Mouse (Mus musculus): Measurements from ENCODE around the gene Naxd.
A peak's percentile ranks its signal among the peaks of the same experiment; 100 is the strongest.
"Not testable (repeated sequence)": the region's sequence is repeated elsewhere in the genome, so short reads cannot be mapped to it uniquely, and the experiment has no call there.

Gene Naxd

DNA sequence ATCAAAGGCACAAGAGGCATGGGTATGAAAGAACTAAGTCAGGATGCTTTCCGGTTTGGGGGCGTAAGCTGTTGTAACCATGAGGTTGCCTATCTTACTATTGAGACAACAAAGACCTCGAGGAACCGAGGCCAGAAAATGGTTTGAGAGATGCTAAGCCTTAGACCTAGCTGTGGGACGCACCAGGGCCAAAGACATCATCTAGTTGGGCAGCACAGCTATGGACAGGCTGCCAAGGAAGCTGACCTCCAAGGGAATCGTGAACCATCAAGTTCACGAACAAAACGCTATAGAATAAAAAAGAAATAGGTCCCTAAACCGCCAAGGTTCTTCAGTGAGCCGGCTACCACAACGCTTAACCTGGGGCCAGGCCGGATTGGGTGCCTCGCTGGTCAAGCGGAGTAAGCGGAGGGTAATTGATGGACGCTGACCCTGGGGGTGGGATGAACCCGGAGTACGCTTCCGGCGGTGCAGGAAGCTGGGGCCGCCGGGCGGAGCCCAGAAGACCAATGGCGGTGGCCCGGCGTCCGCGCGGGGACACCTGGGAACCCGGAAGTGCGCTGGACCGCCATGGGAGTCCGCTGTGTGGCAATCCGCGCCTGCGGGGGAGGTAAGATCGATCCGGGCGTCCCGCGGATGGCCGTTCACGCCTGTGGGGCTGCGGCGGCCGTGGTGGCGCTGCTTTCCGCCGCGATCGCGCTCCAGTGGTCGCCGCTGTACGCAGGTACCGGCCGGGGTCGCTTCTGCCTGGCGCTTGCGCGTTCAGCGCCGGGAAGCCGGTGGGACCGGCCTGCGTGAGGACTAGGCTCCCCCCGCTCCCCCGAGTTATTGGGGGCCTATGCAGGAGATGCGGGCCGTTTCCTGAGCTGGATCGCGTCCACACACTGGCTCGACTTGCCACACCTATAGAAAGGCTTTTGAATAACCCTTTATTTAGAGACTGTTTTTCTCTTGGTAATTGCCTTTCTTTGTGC, at the start of gene Naxd:
Gene Naxd, plus strand, starts transcription at position 490 of the 974 bp plus-strand sequence.
- DNase-seq (ENCODE audit: low spot score) = peak; percentile 96

DNA sequence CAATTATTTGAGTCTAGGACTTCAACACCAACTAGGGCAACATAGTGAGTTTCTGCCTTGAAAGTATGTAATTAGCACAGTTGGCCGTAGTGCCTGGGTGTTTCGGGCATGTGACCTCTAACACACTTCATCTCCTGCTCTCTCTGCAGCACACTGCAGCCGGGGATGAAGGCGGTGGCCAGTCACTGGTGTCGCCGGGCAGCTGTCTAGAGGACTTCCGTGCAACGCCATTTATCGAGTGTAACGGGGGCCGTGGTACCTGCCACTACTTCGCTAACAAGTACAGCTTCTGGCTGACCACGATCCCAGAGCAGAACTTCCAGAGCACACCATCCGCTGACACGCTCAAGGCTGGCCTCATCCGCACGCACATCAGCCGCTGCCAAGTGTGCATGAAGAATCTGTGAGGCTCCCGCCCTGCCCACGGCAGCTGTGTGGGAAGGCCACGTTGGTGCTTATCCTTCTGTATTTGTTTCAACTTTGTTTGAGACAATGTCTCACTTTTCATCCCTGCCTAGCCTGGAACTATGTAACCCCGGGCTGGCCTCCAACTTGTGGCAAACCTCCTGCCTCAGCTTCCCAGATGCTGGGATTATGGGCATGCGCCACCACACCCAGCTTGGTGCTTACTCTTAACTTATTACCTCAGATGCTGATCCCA, 49.3 kb upstream of the Naxd start:
- no peak for DNase-seq (ENCODE audit: low spot score)

DNA sequence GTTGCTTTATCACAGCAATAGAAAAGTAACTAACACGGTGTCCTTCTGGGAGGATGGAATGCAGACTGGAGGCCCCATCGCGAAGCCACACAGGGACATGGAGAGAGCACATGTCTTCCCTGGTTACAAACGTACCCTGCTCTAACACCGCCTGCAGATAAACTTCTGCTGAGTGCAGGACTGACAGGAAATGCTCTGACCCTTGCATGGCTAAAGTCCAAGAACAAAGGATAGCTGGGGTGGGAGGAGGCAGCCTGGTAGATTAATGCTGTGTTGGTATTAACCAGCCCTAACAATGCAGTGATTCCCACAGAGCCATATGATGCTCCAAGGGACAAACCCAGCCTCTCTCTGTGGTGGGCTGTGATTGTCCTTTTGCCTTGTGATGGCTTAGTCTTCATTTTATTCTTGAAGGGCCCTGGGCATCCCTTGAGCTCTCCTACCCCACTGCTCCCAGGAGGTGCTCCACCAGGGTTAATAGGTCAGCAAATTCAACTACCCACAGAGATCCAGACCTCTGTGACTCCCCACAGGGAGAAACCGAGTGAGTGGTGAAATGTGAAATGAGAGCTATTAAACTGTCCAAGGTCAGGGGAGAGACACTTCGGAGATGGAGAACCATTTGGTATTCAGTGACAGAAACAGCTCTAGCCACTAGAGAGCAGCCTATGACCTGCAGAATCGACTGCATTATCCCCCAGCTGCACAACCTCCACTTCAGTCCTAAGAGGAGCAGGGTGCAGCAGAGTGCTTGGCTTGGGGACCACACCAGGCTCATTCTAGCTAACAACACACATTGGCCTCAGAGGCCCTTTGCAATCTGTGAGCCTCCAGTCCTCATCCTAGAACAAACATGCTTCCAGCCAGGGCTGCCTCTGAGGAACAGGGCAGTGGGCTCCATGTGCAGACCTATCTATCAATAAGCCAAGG, 46.9 kb upstream of the Naxd start:
- peak; percentile 44 for DNase-seq (ENCODE audit: low spot score)

DNA sequence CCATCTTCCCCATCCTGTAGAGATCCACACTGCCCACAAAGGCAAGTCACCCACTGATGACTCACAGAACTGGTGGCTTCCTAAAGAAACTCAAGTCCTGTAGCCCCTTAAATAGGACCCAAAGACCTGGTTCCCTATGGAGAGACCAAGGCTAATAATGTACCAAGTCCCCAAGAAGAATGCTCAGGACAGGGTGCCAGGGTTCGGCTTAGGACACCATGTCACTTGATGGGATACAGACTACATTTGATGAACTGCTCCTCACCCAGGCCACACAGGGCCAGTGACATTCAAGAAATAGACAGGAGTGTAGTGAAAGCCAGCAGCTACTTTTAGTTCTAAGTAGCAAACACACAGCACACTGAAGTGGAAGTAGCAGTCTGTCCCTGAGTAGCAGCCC, 45.2 kb upstream of the Naxd start:
- DNase-seq (ENCODE audit: low spot score) = no peak

DNA sequence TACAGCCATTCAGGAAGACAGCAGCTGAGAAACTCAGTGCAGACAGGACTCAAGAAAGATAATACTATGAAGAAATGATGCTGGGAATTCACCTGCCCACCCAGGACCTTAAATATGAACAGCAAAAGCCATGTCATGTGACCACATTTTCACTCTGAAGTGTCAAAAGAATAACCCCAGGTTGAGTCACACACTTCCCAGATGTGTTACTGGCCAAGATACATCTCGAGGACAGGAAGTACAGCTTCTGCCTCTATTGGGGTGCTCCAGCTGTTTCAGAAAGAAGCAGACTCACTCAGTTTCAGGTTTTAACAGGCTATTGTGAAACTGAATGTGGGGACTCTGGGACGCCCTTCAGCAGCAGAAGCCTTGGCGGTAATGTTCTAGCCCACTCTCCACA, 44.7 kb upstream of the Naxd start:
- DNase-seq (ENCODE audit: low spot score) = no peak

DNA sequence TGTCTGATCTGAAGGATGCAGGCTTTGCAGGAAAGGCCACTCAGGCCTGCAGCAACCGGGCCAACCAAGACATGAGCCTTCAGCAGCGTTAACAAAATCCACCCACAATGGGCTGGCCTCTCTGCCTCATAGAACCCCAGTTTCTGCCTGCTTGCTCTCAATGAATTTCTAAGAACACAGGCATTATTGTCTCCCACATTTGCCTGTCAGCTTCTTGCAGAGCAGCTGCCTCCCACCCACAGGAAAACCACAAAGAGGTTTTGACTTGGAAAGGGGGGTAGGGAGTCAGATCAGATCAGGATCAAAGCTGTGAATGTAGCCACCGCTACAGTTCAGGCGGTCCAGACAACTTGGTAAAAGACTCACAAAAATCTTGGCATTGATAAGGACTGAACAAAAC, 44.3 kb upstream of the Naxd start:
- DNase-seq (ENCODE audit: low spot score) = no peak

DNA sequence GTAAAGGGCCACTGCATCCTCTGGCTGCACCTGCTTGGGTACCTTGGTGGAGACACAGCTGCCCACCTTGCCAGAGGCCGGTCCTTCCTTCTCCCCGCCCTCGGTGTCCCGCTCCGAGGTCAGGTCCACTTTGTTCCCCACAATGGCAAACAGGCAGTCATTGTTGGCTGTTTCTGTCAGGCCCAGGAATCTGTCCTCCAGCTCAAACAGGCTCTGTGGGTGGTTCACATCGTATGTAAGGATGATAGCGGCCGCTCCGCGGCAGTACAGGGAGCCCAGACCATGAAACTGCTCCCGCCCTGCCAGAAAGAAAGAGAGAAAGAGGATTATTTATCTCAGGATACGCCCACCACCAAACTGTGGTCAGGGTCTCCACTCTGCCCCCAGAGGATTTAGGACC, 43.1 kb upstream of the Naxd start:
- no peak for DNase-seq (ENCODE audit: low spot score)

DNA sequence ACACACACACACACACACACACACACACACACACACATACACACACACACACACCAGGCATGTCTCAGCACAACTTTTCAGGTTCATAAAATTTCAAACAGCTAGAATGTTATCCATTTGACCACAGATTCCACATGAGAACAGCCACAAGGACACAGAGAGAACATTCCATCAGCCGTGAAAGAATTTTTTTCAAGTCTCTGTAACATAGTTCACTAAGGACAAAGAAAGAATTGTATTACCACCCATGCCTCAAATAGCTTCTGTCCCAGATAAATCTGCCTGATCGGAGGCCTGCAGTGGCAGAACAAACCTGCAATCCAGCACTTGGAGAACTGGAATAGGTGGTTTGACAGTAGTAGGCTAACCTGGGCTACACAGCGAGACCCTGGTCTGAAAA, 40.0 kb upstream of the Naxd start:
- DNase-seq (ENCODE audit: low spot score) = no peak

DNA sequence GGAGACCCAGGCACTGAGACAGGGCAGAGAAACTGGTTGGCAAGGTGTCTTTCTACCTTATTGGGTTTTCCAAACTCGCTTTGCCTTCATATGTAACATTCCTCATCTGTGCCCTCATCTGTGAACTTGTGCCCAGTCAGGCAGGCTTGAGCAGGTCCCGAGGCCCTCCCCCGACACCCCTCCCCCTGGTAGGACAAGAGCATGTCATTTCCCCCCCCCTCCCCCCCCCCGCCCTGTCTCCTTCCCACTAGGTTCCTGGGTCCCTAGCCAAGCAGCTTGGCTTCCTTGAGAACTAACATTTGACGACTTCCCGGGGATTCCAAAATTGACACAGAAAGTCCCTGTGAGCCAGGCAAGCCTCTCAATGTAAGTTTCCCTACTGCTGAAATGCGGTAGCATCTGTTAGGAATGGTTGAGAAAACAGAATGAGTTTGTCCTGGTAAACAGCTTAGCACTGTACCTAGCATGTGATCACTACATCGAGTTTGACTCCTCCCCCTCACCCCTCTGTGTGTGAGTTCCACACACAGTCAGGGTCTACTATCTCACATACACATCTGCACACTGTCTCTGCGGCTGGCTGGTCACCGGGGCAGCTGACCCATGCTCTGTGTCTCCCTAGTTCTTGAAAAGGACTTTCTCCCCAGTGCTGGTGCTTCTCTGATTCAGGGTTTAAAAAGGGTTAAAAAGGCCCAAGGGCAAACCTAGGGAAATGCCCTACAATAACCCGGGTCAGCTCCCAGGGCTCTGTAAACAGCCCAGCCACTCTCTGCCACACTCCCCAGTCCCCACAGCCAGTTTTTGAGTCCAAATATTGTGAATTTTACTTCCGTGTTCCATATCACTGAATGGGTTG, 39.1 kb upstream of the Naxd start:
- no peak for DNase-seq (ENCODE audit: low spot score)

DNA sequence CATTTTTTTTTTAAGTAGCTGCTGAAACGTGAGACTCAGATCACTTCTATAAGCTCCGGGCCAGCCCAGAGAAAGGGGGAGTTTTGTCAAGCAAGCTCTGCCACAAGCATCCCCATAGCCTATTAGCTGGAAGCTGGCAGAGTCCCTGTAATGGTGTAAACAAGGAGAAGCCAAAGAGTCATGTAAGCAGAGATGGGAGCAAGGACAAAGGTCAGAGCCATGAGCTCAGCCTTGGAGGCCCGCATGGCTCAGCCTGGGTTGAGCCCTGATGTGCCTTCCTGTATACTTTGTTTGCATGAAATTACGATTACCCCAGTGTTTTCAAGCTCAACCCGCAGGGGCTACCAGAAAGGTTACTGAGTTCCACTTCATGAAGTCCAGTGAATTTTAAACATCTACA, 38.3 kb upstream of the Naxd start:
- DNase-seq (ENCODE audit: low spot score) = no peak

DNA sequence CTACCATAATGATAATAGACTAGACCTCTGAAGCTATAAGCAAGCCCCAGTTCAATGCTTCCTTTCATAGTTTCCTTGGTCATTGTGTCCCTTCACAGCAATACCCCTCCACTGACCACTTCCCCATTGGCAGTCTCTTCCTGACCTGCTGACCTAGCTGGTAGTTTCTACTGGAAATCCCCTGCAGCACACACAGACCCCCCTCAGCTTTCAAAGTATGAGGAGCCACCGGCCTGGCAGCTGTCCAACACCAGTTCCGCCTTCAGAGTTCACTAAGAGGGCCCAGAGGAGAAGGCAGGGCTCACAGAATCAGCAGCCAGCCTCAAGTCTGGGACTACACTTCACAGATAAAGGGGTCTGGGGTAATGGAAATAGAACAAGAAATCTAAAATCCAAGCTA, 36.4 kb upstream of the Naxd start:
- no peak for DNase-seq (ENCODE audit: low spot score)

DNA sequence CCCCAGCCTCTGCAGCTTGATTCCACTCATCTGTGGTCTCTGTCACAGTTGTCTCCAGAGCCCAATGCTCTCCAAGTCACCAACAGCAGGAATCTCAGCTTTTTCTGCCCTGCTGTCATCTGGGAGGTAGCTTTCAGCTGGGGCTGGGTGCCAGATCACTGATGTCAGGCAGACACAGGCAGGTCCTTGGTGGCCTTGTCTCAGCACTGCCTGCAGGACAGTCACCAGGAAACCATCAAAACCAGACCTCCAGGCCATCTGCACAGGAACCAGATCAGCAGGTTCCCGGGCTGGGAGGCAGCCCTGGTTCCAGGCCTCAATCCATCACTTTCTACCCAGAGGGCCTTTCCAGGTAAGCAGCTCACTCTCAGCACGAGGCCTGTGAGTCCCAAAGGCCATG, 35.5 kb upstream of the Naxd start:
- DNase-seq (ENCODE audit: low spot score) = peak; percentile 23

DNA sequence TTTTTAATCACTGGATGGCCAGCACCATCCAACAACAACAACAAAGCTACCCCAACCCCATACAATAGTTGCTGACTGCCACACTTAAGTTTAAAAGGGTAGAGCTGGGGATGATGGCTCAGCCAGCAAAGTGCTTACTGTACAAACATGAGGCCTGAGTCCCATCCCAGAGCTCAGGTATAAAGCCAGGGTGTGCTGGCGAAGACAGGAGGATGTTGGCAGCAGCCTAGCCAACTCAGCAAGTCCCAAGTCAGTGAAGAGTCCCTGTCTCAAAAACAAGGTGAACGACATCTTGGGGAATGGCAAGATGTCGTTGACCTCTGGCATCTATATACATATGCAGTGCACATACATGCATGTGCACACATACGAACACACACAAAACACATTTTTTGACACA, 34.7 kb upstream of the Naxd start:
- no peak for DNase-seq (ENCODE audit: low spot score)

DNA sequence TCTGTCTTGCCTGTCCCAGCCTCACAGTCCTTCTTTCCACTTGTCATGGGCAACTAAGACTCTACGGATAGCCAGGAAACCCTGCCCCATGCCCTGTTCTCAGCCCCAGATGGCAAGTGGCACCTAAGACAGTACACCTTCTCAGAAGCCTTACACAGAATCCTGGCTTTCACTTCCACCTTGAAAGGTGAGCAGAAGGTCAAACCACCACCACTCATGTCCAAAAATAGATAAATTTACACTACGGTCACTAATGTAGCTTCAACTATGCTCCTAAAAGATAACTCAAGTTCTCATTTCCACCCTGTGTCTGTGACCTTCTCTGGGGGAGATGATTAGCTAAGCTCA, 33.8 kb upstream of the Naxd start:
- no peak for DNase-seq (ENCODE audit: low spot score)

DNA sequence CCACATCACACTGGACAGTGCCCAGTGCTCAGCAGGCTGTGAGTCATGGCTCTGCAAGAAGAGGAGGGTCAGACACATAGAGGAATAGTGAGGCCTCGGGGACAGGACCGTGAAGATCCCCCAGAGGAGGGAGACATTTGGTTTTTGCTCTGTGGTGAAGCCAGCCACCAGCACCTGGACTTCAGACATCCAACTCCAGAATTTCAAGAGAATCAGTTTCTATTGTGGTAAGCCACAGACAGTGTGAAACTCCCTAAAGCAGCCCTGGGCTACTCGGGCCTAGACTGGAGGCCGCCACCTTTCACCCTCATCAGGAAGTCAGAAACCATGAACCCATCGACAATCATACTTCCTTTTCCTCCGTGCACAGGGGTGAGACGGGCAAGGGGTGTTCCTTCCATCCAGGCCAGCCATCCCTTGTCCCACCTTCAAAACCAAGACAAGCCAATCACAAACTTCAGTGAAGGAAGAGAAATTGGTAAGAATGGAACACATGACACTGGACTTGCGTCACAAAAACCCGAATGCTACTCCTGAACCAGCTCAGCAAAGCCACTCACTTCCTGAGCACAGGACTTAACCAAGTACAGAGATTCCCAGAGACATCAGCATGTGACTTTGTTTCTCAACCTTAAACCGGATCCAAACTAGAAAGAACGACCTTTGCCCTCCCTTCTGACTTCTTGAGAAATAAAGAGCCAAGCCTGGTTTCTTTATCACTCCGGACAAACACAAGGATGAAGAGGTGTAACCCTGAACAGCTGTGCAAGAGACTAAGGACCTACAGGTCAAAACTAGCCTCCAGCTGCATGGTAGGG, 33.2 kb upstream of the Naxd start:
- DNase-seq (ENCODE audit: low spot score) = no peak

DNA sequence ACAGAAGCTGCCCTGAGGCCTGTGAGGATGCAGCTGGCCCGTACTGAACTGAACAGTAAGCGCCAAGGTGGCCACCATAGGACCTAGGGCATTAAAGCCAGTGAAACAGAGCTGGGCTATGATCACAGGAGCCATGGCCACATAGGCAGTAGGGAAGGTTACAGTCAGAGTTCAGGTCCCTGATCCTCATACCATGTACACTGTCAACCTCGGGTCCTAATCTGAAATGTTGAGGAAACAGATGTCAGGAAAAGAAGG, 32.7 kb upstream of the Naxd start:
- no peak for DNase-seq (ENCODE audit: low spot score)

DNA sequence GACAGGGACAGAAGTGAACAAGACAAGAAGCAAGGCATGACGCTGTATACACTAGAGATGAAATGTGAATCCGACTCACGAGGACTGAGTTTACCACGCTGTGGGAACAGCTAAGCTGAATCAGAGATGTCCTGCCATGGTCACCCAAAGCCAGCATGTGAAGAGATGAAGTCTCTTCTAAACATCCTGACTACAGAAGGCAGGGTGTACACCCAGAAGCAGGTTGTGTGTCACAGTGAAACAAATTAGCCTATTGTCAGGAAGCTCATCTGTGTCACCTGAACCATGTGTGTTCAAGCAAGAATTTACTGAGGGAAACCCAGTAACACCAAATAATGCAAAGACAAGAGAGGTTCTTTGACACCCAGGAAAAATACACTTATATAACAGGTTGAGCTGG, 31.7 kb upstream of the Naxd start:
- no peak for DNase-seq (ENCODE audit: low spot score)

DNA sequence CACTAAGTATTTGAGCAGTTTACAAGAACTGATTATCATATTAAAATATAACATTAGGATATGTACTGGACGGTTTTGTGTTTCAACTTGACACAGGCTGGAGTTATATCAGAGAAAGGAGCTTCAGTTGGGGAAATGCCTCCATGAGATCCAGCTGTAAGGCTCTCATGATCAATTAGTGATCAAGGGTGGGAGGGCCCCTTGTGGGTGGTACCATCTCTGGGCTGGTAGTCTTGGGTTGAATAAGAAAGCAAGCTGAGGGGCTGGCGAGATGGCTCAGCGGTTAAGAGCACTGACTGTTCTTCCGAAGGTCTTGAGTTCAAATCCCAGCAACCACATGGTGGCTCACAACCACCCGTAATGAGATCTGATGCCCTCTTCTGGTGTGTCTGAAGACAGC, 30.8 kb upstream of the Naxd start:
- not testable (repeated sequence) for DNase-seq (ENCODE audit: low spot score)

DNA sequence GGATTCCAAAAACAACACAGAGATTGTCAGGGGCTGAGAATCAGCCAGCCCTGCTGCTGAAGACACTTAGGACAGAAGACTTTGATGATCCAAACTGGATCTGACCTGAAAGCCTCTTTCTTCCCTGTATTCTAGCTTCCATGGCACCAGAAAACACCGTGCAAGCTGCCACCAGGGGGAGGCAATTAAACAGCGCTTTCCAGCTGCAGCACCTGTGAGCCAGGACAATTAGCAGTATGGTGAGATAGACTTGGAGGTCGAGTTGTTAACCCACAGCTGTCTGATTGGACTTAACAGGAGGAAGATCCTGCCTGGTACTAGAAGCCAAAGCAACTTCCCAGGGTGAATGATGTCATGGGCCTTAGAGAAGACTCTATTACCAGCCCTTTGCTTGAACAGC, 28.2 kb upstream of the Naxd start:
- peak; percentile 49 for DNase-seq (ENCODE audit: low spot score)

DNA sequence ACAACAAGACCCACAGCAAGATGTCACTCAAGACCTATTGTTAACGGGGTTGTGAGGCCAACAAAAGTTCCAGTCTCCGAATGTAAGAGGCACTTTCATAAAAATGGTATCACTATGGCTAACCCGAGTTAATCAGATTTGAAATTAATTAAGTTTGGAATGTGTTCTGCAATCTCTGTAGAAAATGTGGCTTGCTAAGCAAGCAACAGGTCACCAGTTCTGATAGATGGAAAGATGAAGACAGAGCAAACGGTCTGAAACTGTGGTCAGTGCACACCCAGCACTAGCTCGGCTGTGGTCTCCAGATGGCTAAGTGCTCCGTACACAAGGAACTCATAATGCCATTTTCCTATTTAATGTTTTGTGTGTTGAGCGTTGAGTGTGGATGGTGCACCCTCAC, 26.6 kb upstream of the Naxd start:
- DNase-seq (ENCODE audit: low spot score) = no peak

DNA sequence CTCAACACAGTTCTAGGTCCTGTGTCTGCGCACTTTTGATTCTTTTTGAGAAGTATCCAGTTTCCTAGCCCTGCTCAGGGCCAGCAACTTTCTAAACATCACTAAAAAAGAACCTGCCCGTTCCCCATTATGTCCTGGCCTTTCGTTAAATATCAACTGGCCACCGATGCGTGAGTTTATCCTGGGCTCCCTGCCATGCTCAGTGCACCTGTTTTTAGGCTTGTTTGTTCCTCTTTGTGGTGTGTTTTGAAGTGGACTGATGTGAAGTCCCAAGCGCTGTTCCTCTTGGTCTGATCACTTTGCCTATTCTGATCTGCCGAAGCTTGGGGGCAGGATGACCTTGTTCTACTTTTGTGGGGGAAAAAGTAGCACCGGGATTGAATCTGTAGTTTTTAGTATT, 26.0 kb upstream of the Naxd start:
- DNase-seq (ENCODE audit: low spot score) = no peak

All from MN1 (cell line).